Mouse (Mus musculus) MEL (cell line): ENCODE results near the gene Lag3. TPM values are rescaled to one million over a fixed set of nuclear protein-coding genes. Genes with fewer than 3 reads are reported as not detected.

ENCODE experiments used
- DNase-seq: peaks from one replicate; pipeline ENCODE4 v3.0.0; 2011; ENCODE audit warnings: low read depth, low spot score
- H3K27ac ChIP-seq: 2 replicates; pipeline ENCODE4 v1.5.1; 2012; ENCODE audit warnings: low read depth, mild to moderate bottlenecking, control low read depth, low read length, moderate library complexity; ENCODE audit not compliant: control insufficient read depth
- H3K27me3 ChIP-seq, 2 experiments: fragments of 150-350 bp in 1 of 2; sonication (generic) in 1 of 2; 2 replicates each; pipeline ENCODE4 v1.6.1; 2012; ENCODE audit warnings: low read length in 2 of 2, mild to moderate bottlenecking in 2 of 2, improper control_type of control experiment in 1 of 2, moderate library complexity in 1 of 2; ENCODE audit not compliant: insufficient read depth in 2 of 2, control insufficient read depth in 1 of 2
- H3K36me3 ChIP-seq, 2 experiments: 2 replicates each; pipeline ENCODE4 v1.6.1; 2012 to 2014; ENCODE audit warnings: low read length in 2 of 2, improper control_type of control experiment in 1 of 2, inconsistent platforms in 1 of 2, mild to moderate bottlenecking in 1 of 2; ENCODE audit not compliant: insufficient read depth in 2 of 2, control insufficient read depth in 1 of 2
- H3K4me1 ChIP-seq, 2 experiments: fragments of 150-350 bp in 1 of 2; sonication (generic) in 1 of 2; 2 replicates each; pipeline ENCODE4 v1.6.1; 2012; ENCODE audit warnings: low read length in 2 of 2, improper control_type of control experiment in 1 of 2, mild to moderate bottlenecking in 1 of 2; ENCODE audit not compliant: insufficient read depth in 2 of 2, control insufficient read depth in 1 of 2
- H3K4me3 ChIP-seq, 2 experiments: fragments of 150-350 bp in 1 of 2; sonication (generic) in 1 of 2; 2 replicates each; pipeline ENCODE4 v1.5.1; 2012; ENCODE audit warnings: low read depth in 2 of 2, low read length in 2 of 2, mild to moderate bottlenecking in 2 of 2, moderate library complexity in 2 of 2, control low read depth in 1 of 2, improper control_type of control experiment in 1 of 2; ENCODE audit not compliant: control insufficient read depth in 1 of 2, insufficient read depth in 1 of 2
- H3K79me2 ChIP-seq: 2 replicates; pipeline ENCODE4 v1.6.1; 2012; ENCODE audit warnings: mild to moderate bottlenecking, low read length, moderate library complexity; ENCODE audit not compliant: control insufficient read depth, poor library complexity, insufficient read depth
- H3K9ac ChIP-seq: 2 replicates; pipeline ENCODE4 v1.6.1; 2012; ENCODE audit warnings: low read depth, mild to moderate bottlenecking, control low read depth, low read length, moderate library complexity; ENCODE audit not compliant: control insufficient read depth, poor library complexity, severe bottlenecking
- H3K9me3 ChIP-seq: fragments of 150-350 bp; sonication (generic); replicated peaks from 2 replicates; pipeline ENCODE4 v1.6.1; 2012; ENCODE audit warnings: mild to moderate bottlenecking, low read length, improper control_type of control experiment, moderate library complexity; ENCODE audit not compliant: insufficient read depth
- BHLHE40 ChIP-seq: IDR thresholded peaks from 2 replicates; pipeline ENCODE4 v1.6.1; 2012; ENCODE audit warnings: low read depth, mild to moderate bottlenecking, inconsistent platforms, low read length, improper control_type of control experiment, borderline replicate concordance
- CHD1 ChIP-seq: IDR thresholded peaks from 2 replicates; pipeline ENCODE4 v1.6.1; 2012; ENCODE audit warnings: low read depth, mild to moderate bottlenecking, inconsistent platforms, low read length, improper control_type of control experiment
- CHD2 ChIP-seq: IDR thresholded peaks from 2 replicates; pipeline ENCODE4 v1.6.1; 2011; ENCODE audit warnings: low read length, improper control_type of control experiment
- CTCF ChIP-seq, 3 experiments: IDR thresholded peaks in 2 of 3; conservative IDR thresholded peaks in 1 of 3; 2 replicates each; pipeline ENCODE4 v1.5.1; 2011 to 2012; ENCODE audit warnings: low read length in 3 of 3, low read depth in 2 of 3, mild to moderate bottlenecking in 2 of 3, improper control_type of control experiment in 1 of 3, inconsistent platforms in 1 of 3, mixed read lengths in 1 of 3, moderate library complexity in 1 of 3; ENCODE audit not compliant: control insufficient read depth in 1 of 3, insufficient read depth in 1 of 3, poor library complexity in 1 of 3, severe bottlenecking in 1 of 3
- E2F4 ChIP-seq: IDR thresholded peaks from 2 replicates; pipeline ENCODE4 v1.6.1; 2011; ENCODE audit warnings: low read depth, low read length, improper control_type of control experiment, borderline replicate concordance
- ELF1 ChIP-seq: IDR thresholded peaks from 2 replicates; pipeline ENCODE4 v1.6.1; 2014; ENCODE audit warnings: low read depth, mild to moderate bottlenecking, inconsistent platforms, low read length, improper control_type of control experiment, moderate library complexity
- EP300 ChIP-seq, 2 experiments: IDR thresholded peaks; 2 replicates each; pipeline ENCODE4 v1.6.1; 2011; ENCODE audit warnings: improper control_type of control experiment in 2 of 2, low read length in 2 of 2, low read depth in 1 of 2, mild to moderate bottlenecking in 1 of 2
- ETS1 ChIP-seq: IDR thresholded peaks from 2 replicates; pipeline ENCODE4 v1.6.1; 2012; ENCODE audit warnings: low read depth, mild to moderate bottlenecking, inconsistent platforms, low read length, improper control_type of control experiment, moderate library complexity
- GABPA ChIP-seq: IDR thresholded peaks from 2 replicates; pipeline ENCODE4 v1.6.1; 2012; ENCODE audit warnings: low read depth, mild to moderate bottlenecking, inconsistent platforms, low read length, improper control_type of control experiment, moderate library complexity
- GATA1 ChIP-seq: IDR thresholded peaks from 2 replicates; pipeline ENCODE4 v1.6.1; 2011; ENCODE audit warnings: low read depth, low read length, improper control_type of control experiment
- HCFC1 ChIP-seq: IDR thresholded peaks from 2 replicates; pipeline ENCODE4 v1.6.1; 2012; ENCODE audit warnings: low read depth, mild to moderate bottlenecking, inconsistent platforms, low read length, improper control_type of control experiment, moderate library complexity
- JUND ChIP-seq: IDR thresholded peaks from 2 replicates; pipeline ENCODE4 v1.6.1; 2011; ENCODE audit warnings: low read depth, mild to moderate bottlenecking, improper control_type of control experiment, low read length
- MAFK ChIP-seq: IDR thresholded peaks from 2 replicates; pipeline ENCODE4 v1.6.1; 2011; ENCODE audit warnings: low read depth, mild to moderate bottlenecking, low read length, improper control_type of control experiment, borderline replicate concordance
- MAX ChIP-seq: IDR thresholded peaks from 2 replicates; pipeline ENCODE4 v1.6.1; 2011; ENCODE audit warnings: low read length, improper control_type of control experiment
- MAZ ChIP-seq: IDR thresholded peaks from 2 replicates; pipeline ENCODE4 v1.6.1; 2012; ENCODE audit warnings: low read depth, mild to moderate bottlenecking, inconsistent platforms, low read length, improper control_type of control experiment
- MEF2A ChIP-seq: IDR thresholded peaks from 2 replicates; pipeline ENCODE4 v1.6.1; 2014; ENCODE audit warnings: low read depth, mild to moderate bottlenecking, inconsistent platforms, low read length, improper control_type of control experiment; ENCODE audit not compliant: poor library complexity, insufficient replicate concordance, severe bottlenecking; ENCODE audit errors: extremely low read depth
- MXI1 ChIP-seq: IDR thresholded peaks from 2 replicates; pipeline ENCODE4 v1.6.1; 2011; ENCODE audit warnings: mild to moderate bottlenecking, low read depth, low read length, improper control_type of control experiment
- MYB ChIP-seq: IDR thresholded peaks from 2 replicates; pipeline ENCODE4 v1.6.1; 2011; ENCODE audit warnings: mild to moderate bottlenecking, low read depth, low read length, improper control_type of control experiment
- NELFE ChIP-seq: IDR thresholded peaks from 2 replicates; pipeline ENCODE4 v1.6.1; 2011; ENCODE audit warnings: low read depth, low read length, improper control_type of control experiment
- NRF1 ChIP-seq: IDR thresholded peaks from 2 replicates; pipeline ENCODE4 v1.6.1; 2014; ENCODE audit warnings: low read depth, mild to moderate bottlenecking, inconsistent platforms, low read length, improper control_type of control experiment, moderate library complexity; ENCODE audit not compliant: poor library complexity, insufficient read depth, severe bottlenecking
- POLR2A ChIP-seq, 2 experiments: IDR thresholded peaks; 2 replicates each; pipeline ENCODE4 v1.6.1; 2011 to 2012; ENCODE audit warnings: low read length in 2 of 2, mild to moderate bottlenecking in 2 of 2, control low read depth in 1 of 2, improper control_type of control experiment in 1 of 2, low read depth in 1 of 2, moderate library complexity in 1 of 2; ENCODE audit not compliant: control insufficient read depth in 1 of 2, insufficient read depth in 1 of 2, poor library complexity in 1 of 2
- RAD21 ChIP-seq: IDR thresholded peaks from 2 replicates; pipeline ENCODE4 v1.6.1; 2011; ENCODE audit warnings: mild to moderate bottlenecking, low read depth, low read length, improper control_type of control experiment
- RCOR1 ChIP-seq: IDR thresholded peaks from 2 replicates; pipeline ENCODE4 v1.6.1; 2012; ENCODE audit warnings: low read depth, mild to moderate bottlenecking, inconsistent platforms, low read length, improper control_type of control experiment
- SIN3A ChIP-seq: IDR thresholded peaks from 2 replicates; pipeline ENCODE4 v1.6.1; 2012; ENCODE audit warnings: low read length, improper control_type of control experiment, inconsistent platforms
- TAL1 ChIP-seq: IDR thresholded peaks from 2 replicates; pipeline ENCODE4 v1.6.1; 2012; ENCODE audit warnings: mild to moderate bottlenecking, inconsistent platforms, low read length, moderate library complexity, mixed read lengths
- TBP ChIP-seq: IDR thresholded peaks from 2 replicates; pipeline ENCODE4 v1.8.0; 2011; ENCODE audit warnings: low read depth, low read length, improper control_type of control experiment
- TCF12 ChIP-seq: IDR thresholded peaks from 2 replicates; pipeline ENCODE4 v1.6.1; 2014; ENCODE audit warnings: low read depth, mild to moderate bottlenecking, inconsistent platforms, low read length, improper control_type of control experiment, moderate library complexity
- UBTF ChIP-seq: IDR thresholded peaks from 2 replicates; pipeline ENCODE4 v1.6.1; 2012; ENCODE audit warnings: low read depth, mild to moderate bottlenecking, inconsistent platforms, low read length, improper control_type of control experiment, moderate library complexity, borderline replicate concordance; ENCODE audit not compliant: insufficient read depth
- USF1 ChIP-seq: IDR thresholded peaks from 2 replicates; pipeline ENCODE4 v1.6.1; 2014; ENCODE audit warnings: low read depth, mild to moderate bottlenecking, inconsistent platforms, low read length, improper control_type of control experiment, moderate library complexity
- USF2 ChIP-seq, 2 experiments: IDR thresholded peaks; 2 replicates each; pipeline ENCODE4 v1.6.1; 2011 to 2012; ENCODE audit warnings: improper control_type of control experiment in 2 of 2, low read length in 2 of 2, borderline replicate concordance in 1 of 2, inconsistent platforms in 1 of 2, low read depth in 1 of 2, mild to moderate bottlenecking in 1 of 2; ENCODE audit not compliant: insufficient read depth in 1 of 2
- ZC3H11A ChIP-seq: IDR thresholded peaks from 2 replicates; pipeline ENCODE4 v1.6.1; 2012; ENCODE audit warnings: low read depth, mild to moderate bottlenecking, inconsistent platforms, low read length, improper control_type of control experiment
- ZKSCAN1 ChIP-seq: IDR thresholded peaks from 2 replicates; pipeline ENCODE4 v1.6.1; 2012; ENCODE audit warnings: low read depth, mild to moderate bottlenecking, inconsistent platforms, low read length, improper control_type of control experiment, moderate library complexity
- ZMIZ1 ChIP-seq: IDR thresholded peaks from 2 replicates; pipeline ENCODE4 v1.6.1; 2012; ENCODE audit warnings: low read depth, mild to moderate bottlenecking, inconsistent platforms, low read length, improper control_type of control experiment, moderate library complexity
- ZNF384 ChIP-seq: IDR thresholded peaks from 2 replicates; pipeline ENCODE4 v1.6.1; 2012; ENCODE audit warnings: low read depth, mild to moderate bottlenecking, inconsistent platforms, low read length, improper control_type of control experiment
- polyA plus RNA-seq, 2 experiments: library from polyadenylated mRNA; stranded (reverse) in 1 of 2; unstranded in 1 of 2; fragments of >175 nt in 1 of 2; fragments of >200 nt in 1 of 2; gene quantifications; 2 replicates each; pipeline versions ENCODE4 v1.2.1 to v1.2.4; 2012; ENCODE audit warnings: low replicate concordance in 2 of 2, low read depth in 1 of 2; ENCODE audit not compliant: insufficient read length in 2 of 2, insufficient read depth in 1 of 2, missing spikeins in 1 of 2
- total RNA-seq: library from RNA; depleted of rRNA; stranded (reverse); fragments of 300-350 nt; gene quantifications from 2 replicates; pipeline ENCODE4 v1.2.3, GENCODE M21; 2012

Gene Lag3
- total and polyA plus RNA-seq, 3 experiments, result 0.35 to 1.3 TPM; not detected in 1

DNA sequence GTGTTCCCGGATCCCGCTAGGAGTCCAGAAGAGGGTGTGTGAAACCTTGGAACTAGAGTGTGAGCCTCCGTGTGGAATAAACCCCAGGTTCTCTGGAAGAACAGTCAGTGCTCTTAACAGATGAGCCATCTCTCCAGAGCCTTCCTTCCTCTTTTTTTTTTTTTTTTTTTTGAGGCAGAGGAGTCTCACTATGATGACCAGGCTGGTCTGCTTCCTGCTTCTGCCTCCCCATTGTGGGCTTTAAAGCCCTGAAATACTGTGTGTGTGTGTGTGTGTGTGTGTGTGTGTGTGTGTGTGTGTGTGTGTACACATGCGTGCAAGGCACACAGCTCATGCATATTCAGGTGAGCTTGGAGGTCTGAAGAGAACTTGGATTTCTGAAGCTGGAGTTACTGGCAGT is 10.0 kb upstream of the Lag3 start:
- peaks cover 0 to 29% of the 10 kb centered on the region in 2 experiments; a peak in 2 of 4 replicates for H3K36me3 ChIP-seq
- H3K4me3 ChIP-seq, result peak overlapping the region in 1 of 2 experiments; percentile 13; a peak in 2 of 4 replicates
- peaks cover 20 to 35% of the 10 kb centered on the region in 2 experiments for H3K4me1 ChIP-seq
- H3K79me2 ChIP-seq, result peaks cover 6% of the 10 kb centered on the region; the same call in 1 of the 2 replicates
- H3K27me3 ChIP-seq, result no peaks in the 10 kb centered on the region
- peak; percentile 76 for DNase-seq
- peak overlapping the region; percentile 33 for H3K9ac ChIP-seq
- no peaks in the 10 kb centered on the region for H3K9me3 ChIP-seq
- peak overlapping the region; percentile 60 for H3K27ac ChIP-seq
- TF ChIP-seq CHD1, result no peak
- no peak for TF ChIP-seq USF1
- TF ChIP-seq UBTF, result no peak
- 0 out of 2 replicates have a peak, but pooled peaks have one; percentile 15 for TF ChIP-seq NRF1
- TF ChIP-seq HCFC1, result peak; percentile 58
- no peak for TF ChIP-seq BHLHE40
- TF ChIP-seq RAD21, result no peak
- TF ChIP-seq MYB, result no peak
- peak in 1 of 2 experiments; percentile 68; a peak in 2 of 4 replicates for TF ChIP-seq EP300 (IDR thresholded peaks at IDR 0.05; ENCODE audit: low read depth in 1 of 2, low read length in 2 of 2)
- peak; percentile 69 for TF ChIP-seq GATA1
- peak; percentile 98 for TF ChIP-seq ZNF384
- TF ChIP-seq TBP, result 0 out of 2 replicates have a peak, but pooled peaks have one; percentile 15
- no peak for TF ChIP-seq MAX
- no peak for TF ChIP-seq CHD2
- TF ChIP-seq RCOR1, result peak; percentile 43; the same call in 1 of the 2 replicates
- no peak for TF ChIP-seq ZMIZ1
- no peak for TF ChIP-seq ZKSCAN1
- no peak for TF ChIP-seq MAZ
- TF ChIP-seq USF2 (IDR thresholded peaks at IDR 0.05; ENCODE audit: borderline replicate concordance in 1 of 2, insufficient read depth in 1 of 2, low read depth in 1 of 2, low read length in 2 of 2), result no peak
- TF ChIP-seq SIN3A, result peak; percentile 29; the same call in 1 of the 2 replicates
- TF ChIP-seq CTCF (IDR thresholded peaks at IDR 0.05 in 2 of 3, conservative IDR thresholded peaks at IDR 0.05 in 1 of 3; ENCODE audit: control insufficient read depth in 1 of 3, insufficient read depth in 1 of 3, low read depth in 2 of 3, low read length in 3 of 3, poor library complexity in 1 of 3, severe bottlenecking in 1 of 3), result no peak
- TF ChIP-seq MAFK, result no peak
- TF ChIP-seq ZC3H11A, result no peak
- TF ChIP-seq TCF12, result no peak
- TF ChIP-seq NELFE, result no peak
- no peak for TF ChIP-seq E2F4
- TF ChIP-seq TAL1, result no peak
- no peak for TF ChIP-seq POLR2A (IDR thresholded peaks at IDR 0.05; ENCODE audit: control insufficient read depth in 1 of 2, insufficient read depth in 1 of 2, low read depth in 1 of 2, low read length in 2 of 2, poor library complexity in 1 of 2)
- TF ChIP-seq ETS1, result peak; percentile 39; the same call in 1 of the 2 replicates
- peak; percentile 57; the same call in 1 of the 2 replicates for TF ChIP-seq ELF1
- no peak for TF ChIP-seq MEF2A
- TF ChIP-seq JUND, result no peak
- no peak for TF ChIP-seq GABPA
- no peak for TF ChIP-seq MXI1
- TF ChIP-seq, all 39 proteins: peak for 10
